Mouse (Mus musculus) heart, embryonic 16.5 days (tissue): ENCODE data around the gene 2610001J05Rik. TPM values are rescaled to one million over a fixed set of nuclear protein-coding genes. Genes with fewer than 3 reads are reported as not detected.
"Not testable (repeated sequence)": the region's sequence is repeated elsewhere in the genome, so short reads cannot be mapped to it uniquely, and the experiment has no call there.

Experiments
- ATAC-seq: fragments of 200-750 bp; cut with Nextera tagmentation; replicated peaks from 2 replicates; pipeline ENCODE4 v1.8.0; 2017; ENCODE audit warnings: moderate number of reproducible peaks; ENCODE audit not compliant: insufficient read depth, low FRiP score; ENCODE audit errors: extremely low read depth
- H3K27ac ChIP-seq: fragments of 300-500 bp; sonication (generic); 2 replicates; pipeline ENCODE4 v1.5.1; 2014; ENCODE audit warnings: mild to moderate bottlenecking, low read length, control low read depth, moderate library complexity
- H3K27me3 ChIP-seq: fragments of 300-500 bp; sonication (generic); 2 replicates; pipeline ENCODE4 v1.6.1; 2014; ENCODE audit warnings: low read length, mixed read lengths; ENCODE audit not compliant: control insufficient read depth, insufficient read depth
- H3K36me3 ChIP-seq: fragments of 300-500 bp; sonication (generic); 2 replicates; pipeline ENCODE4 v1.6.1; 2014; ENCODE audit not compliant: control insufficient read depth, insufficient read depth
- H3K4me1 ChIP-seq: fragments of 300-500 bp; sonication (generic); 2 replicates; pipeline ENCODE4 v1.6.1; 2014; ENCODE audit warnings: low read length, mixed read lengths; ENCODE audit not compliant: control insufficient read depth, insufficient read depth
- H3K4me2 ChIP-seq: fragments of 300-500 bp; sonication (generic); 2 replicates; pipeline ENCODE4 v1.6.1; 2014; ENCODE audit warnings: low read depth, mild to moderate bottlenecking, control low read depth, low read length
- H3K4me3 ChIP-seq: fragments of 300-500 bp; sonication (generic); 2 replicates; pipeline ENCODE4 v1.5.1; 2014; ENCODE audit warnings: mild to moderate bottlenecking, control low read depth, low read length
- H3K9ac ChIP-seq: fragments of 300-500 bp; sonication (generic); 2 replicates; pipeline ENCODE4 v1.6.1; 2014; ENCODE audit warnings: low read length, control low read depth
- H3K9me3 ChIP-seq: fragments of 300-500 bp; sonication (generic); replicated peaks from 2 replicates; pipeline ENCODE4 v1.6.1; 2016; ENCODE audit warnings: low read length; ENCODE audit not compliant: control insufficient read depth
- WGBS: fragments of 180-500 bp; shearing (Covaris S2); extraction: QIAGEN DNeasy Blood & Tissue Kit; methylation state at CpG from one replicate; pipeline ENCODE4 v1.1.7; 2014; 5-methylcytosine and 5-hydroxymethylcytosine counted together
- polyA plus RNA-seq: library from polyadenylated mRNA; unstranded; fragments of >200 nt; fragmentation: Nextera tagmentation; extraction: Ambion mirVana; gene quantifications from 2 replicates; pipeline ENCODE4 v1.2.1, GENCODE M21; 2015

Gene 2610001J05Rik
- polyA plus RNA-seq, 1 experiment from 2014 or later: 110 TPM

GRCm38 (mm10) chr6:13870289-13870741, 1.0 kb downstream of the 2610001J05Rik start:
- Histone ChIP-seq H3K4me3 (peak overlapping the region; percentile 49), H3K27ac (no peak overlapping the region), H3K9me3 (no peaks in the 10 kb centered on the region), H3K4me1 (peaks cover 9% of the 10 kb centered on the region; the same call in 1 of the 2 replicates), H3K4me2 (peak overlapping the region; percentile 72), H3K27me3 (no peaks in the 10 kb centered on the region), H3K9ac (peak overlapping the region; percentile 68), H3K36me3 (peaks cover 8% of the 10 kb centered on the region)
- no peak for ATAC-seq
- 38% methylated on average over 12 of the region's 12 CpGs for WGBS

- no peak overlapping the region for H3K27ac ChIP-seq
- H3K27me3 ChIP-seq: no peaks in the 10 kb centered on the region
- H3K9ac ChIP-seq: no peak overlapping the region
- ATAC-seq: no peak
- no peaks in the 10 kb centered on the region for H3K36me3 ChIP-seq
- H3K9me3 ChIP-seq: no peaks in the 10 kb centered on the region
- H3K4me2 ChIP-seq: no peak overlapping the region
- no peak overlapping the region for H3K4me3 ChIP-seq
- WGBS: 65% methylated on average over 1 of the region's 1 CpGs
- 0 out of 2 replicates have a peak, but pooled peaks cover 4% of the 10 kb centered on the region for H3K4me1 ChIP-seq
Observed at GRCm38 (mm10) chr6:13860596-13860995, 10.7 kb downstream of the 2610001J05Rik start.

- Histone ChIP-seq H3K4me3 (no peak overlapping the region), H3K9me3 (no peaks in the 10 kb centered on the region), H3K4me2 (no peak overlapping the region), H3K4me1 (0 out of 2 replicates have a peak, but pooled peaks cover 4% of the 10 kb centered on the region), H3K36me3 (no peaks in the 10 kb centered on the region), H3K27ac (no peak overlapping the region), H3K27me3 (no peaks in the 10 kb centered on the region), H3K9ac (no peak overlapping the region)
- peak; percentile 67; the same call in 1 of the 2 replicates for ATAC-seq
- 41% methylated on average over 6 of the region's 6 CpGs for WGBS
Observed at GRCm38 (mm10) chr6:13859877-13860585, 11.3 kb downstream of the 2610001J05Rik start.

- WGBS: 34% methylated on average over 10 of the region's 11 CpGs
- H3K4me2 ChIP-seq: no peak overlapping the region
- no peaks in the 10 kb centered on the region for H3K27me3 ChIP-seq
- no peaks in the 10 kb centered on the region for H3K4me1 ChIP-seq
- no peaks in the 10 kb centered on the region for H3K36me3 ChIP-seq
- ATAC-seq: no peak
- no peak overlapping the region for H3K4me3 ChIP-seq
- no peak overlapping the region for H3K27ac ChIP-seq
- no peaks in the 10 kb centered on the region for H3K9me3 ChIP-seq
- H3K9ac ChIP-seq: no peak overlapping the region
Observed at GRCm38 (mm10) chr6:13854230-13854629, 17.1 kb downstream of the 2610001J05Rik start.

- ATAC-seq: no peak
- Histone ChIP-seq H3K27ac (no peak overlapping the region), H3K4me1 (no peaks in the 10 kb centered on the region), H3K4me2 (no peak overlapping the region), H3K9me3 (no peaks in the 10 kb centered on the region), H3K27me3 (no peaks in the 10 kb centered on the region), H3K9ac (no peak overlapping the region), H3K36me3 (no peaks in the 10 kb centered on the region), H3K4me3 (no peak overlapping the region)
- WGBS: 84% methylated on average over 4 of the region's 4 CpGs
Observed at GRCm38 (mm10) chr6:13853244-13853643, 18.1 kb downstream of the 2610001J05Rik start.

GRCm38 (mm10) chr6:13846031-13846430, 25.3 kb downstream of the 2610001J05Rik start:
- WGBS: 84% methylated on average over 1 of the region's 1 CpGs
- H3K4me2 ChIP-seq, H3K27me3 ChIP-seq, H3K9ac ChIP-seq, H3K4me3 ChIP-seq, H3K4me1 ChIP-seq, H3K36me3 ChIP-seq, H3K9me3 ChIP-seq, H3K27ac ChIP-seq, ATAC-seq: not testable (repeated sequence)

GRCm38 (mm10) chr6:13839345-13840054, 31.8 kb downstream of the 2610001J05Rik start, which contains the start of gene Gpr85:
Gene Gpr85, minus strand, starts transcription at chr6:13839942.
- peak within 1 kb of the TSS; percentile 76 for H3K9ac ChIP-seq
- peaks cover 3% of the 10 kb centered on the region; the same call in 1 of the 2 replicates for H3K4me1 ChIP-seq
- peak within 1 kb of the TSS; percentile 75 for H3K4me2 ChIP-seq
- 39% methylated on average over 18 of the region's 18 CpGs for WGBS
- H3K27ac ChIP-seq: peak within 1 kb of the TSS; percentile 49
- peak within 1 kb of the TSS; percentile 60 for H3K4me3 ChIP-seq
- no peaks in the 10 kb centered on the region for H3K27me3 ChIP-seq
- no peaks in the 10 kb centered on the region for H3K36me3 ChIP-seq
- ATAC-seq: no peak
- no peaks in the 10 kb centered on the region for H3K9me3 ChIP-seq

- H3K27me3 ChIP-seq: no peaks in the 10 kb centered on the region
- peaks cover 3% of the 10 kb centered on the region; the same call in 1 of the 2 replicates for H3K4me1 ChIP-seq
- peak overlapping the region; percentile 75 for H3K4me2 ChIP-seq
- H3K36me3 ChIP-seq: no peaks in the 10 kb centered on the region
- H3K9ac ChIP-seq: peak overlapping the region; percentile 76
- peak; percentile 91 for ATAC-seq
- peak overlapping the region; percentile 60 for H3K4me3 ChIP-seq
- 1% methylated on average over 41 of the region's 41 CpGs for WGBS
- H3K27ac ChIP-seq: peak overlapping the region; percentile 49
- H3K9me3 ChIP-seq: no peaks in the 10 kb centered on the region
Observed at GRCm38 (mm10) chr6:13838677-13839344, 32.5 kb downstream of the 2610001J05Rik start.
